Mouse (Mus musculus) embryonic fibroblast, embryonic 13.5 days (primary cell): ENCODE data around the gene Pcca.

Experiments
- CTCF ChIP-seq: IDR thresholded peaks from 2 replicates; pipeline ENCODE4 v1.5.1; 2011; ENCODE audit warnings: mild to moderate bottlenecking, control low read depth, low read length, moderate library complexity, borderline replicate concordance; ENCODE audit not compliant: insufficient read depth
- POLR2A ChIP-seq: IDR thresholded peaks from 2 replicates; pipeline ENCODE4 v1.6.1; 2011; ENCODE audit warnings: low read depth, mild to moderate bottlenecking, control low read depth, low read length, moderate library complexity

- no peak for TF ChIP-seq CTCF
- TF ChIP-seq POLR2A: no peak
Measured at GRCm38 (mm10) chr14:122920011-122920410, 385.9 kb downstream of the Pcca start.
